Mouse (Mus musculus) midbrain, embryonic 13.5 days (tissue): ENCODE data around the gene 1810043G02Rik. TPM values are rescaled to one million over a fixed set of nuclear protein-coding genes. Genes with fewer than 3 reads are reported as not detected.
"Not testable (repeated sequence)": the region's sequence is repeated elsewhere in the genome, so short reads cannot be mapped to it uniquely, and the experiment has no call there.

Experiments used
- ATAC-seq: fragments of 200-750 bp; cut with Nextera tagmentation; 2 replicates; pipeline ENCODE4 v1.8.0; 2017; ENCODE audit warnings: mild to moderate bottlenecking, moderate TSS enrichment, moderate library complexity
- H3K27ac ChIP-seq: fragments of 300-500 bp; sonication (generic); 2 replicates; pipeline ENCODE4 v1.5.1; 2015; ENCODE audit warnings: inconsistent platforms, mild to moderate bottlenecking, moderate library complexity
- H3K27me3 ChIP-seq: fragments of 300-500 bp; sonication (generic); 2 replicates; pipeline ENCODE4 v1.6.1; 2015; ENCODE audit warnings: mild to moderate bottlenecking, inconsistent platforms
- H3K36me3 ChIP-seq: fragments of 300-500 bp; sonication (generic); 2 replicates; pipeline ENCODE4 v1.6.1; 2015; ENCODE audit warnings: mild to moderate bottlenecking, inconsistent platforms
- H3K4me1 ChIP-seq: fragments of 300-500 bp; sonication (generic); replicated peaks from 2 replicates; pipeline ENCODE4 v1.6.1; 2015; ENCODE audit warnings: inconsistent platforms
- H3K4me2 ChIP-seq: fragments of 300-500 bp; sonication (generic); replicated peaks from 2 replicates; pipeline ENCODE4 v1.6.1; 2015; ENCODE audit warnings: moderate library complexity, mild to moderate bottlenecking, inconsistent platforms
- H3K4me3 ChIP-seq: fragments of 300-500 bp; sonication (generic); replicated peaks from 2 replicates; pipeline ENCODE4 v1.5.1; 2015; ENCODE audit warnings: mild to moderate bottlenecking, inconsistent platforms
- H3K9ac ChIP-seq: fragments of 300-500 bp; sonication (generic); replicated peaks from 2 replicates; pipeline ENCODE4 v1.6.1; 2015; ENCODE audit warnings: mild to moderate bottlenecking, inconsistent platforms
- H3K9me3 ChIP-seq: fragments of 300-500 bp; sonication (generic); 2 replicates; pipeline ENCODE4 v1.6.1; 2016; ENCODE audit warnings: mild to moderate bottlenecking, inconsistent platforms
- WGBS: fragments of 180-500 bp; shearing (Covaris S2); methylation state at CpG from one replicate; pipeline ENCODE4 v1.1.7; 2015; 5-methylcytosine and 5-hydroxymethylcytosine counted together
- polyA plus RNA-seq: library from polyadenylated mRNA; unstranded; fragments of >200 nt; fragmentation: Nextera tagmentation; extraction: Ambion mirVana; gene quantifications from 2 replicates; pipeline ENCODE4 v1.2.1, GENCODE M21; 2015

Gene 1810043G02Rik
- polyA plus RNA-seq, 1 experiment from 2014 or later, result 36.8 TPM

DNA sequence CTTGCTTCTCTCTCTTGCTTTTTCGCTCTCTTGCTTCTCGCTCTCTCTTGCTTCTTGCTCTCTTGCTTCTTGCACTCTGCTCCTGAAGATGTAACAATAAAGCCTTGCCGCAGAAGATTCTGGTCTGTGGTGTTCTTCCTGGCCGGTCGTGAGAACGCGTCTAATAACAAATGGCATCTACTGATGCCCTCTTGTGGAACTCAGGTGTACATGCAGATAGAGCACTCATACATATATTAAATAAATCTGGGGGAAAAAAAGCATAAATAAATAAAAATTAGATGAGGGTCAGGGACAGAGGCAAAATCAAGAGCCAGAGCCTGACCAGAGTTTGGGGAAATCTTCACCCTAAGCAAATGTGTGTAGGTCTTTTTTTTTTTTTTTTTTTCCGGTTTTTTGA, 47.1 kb downstream of the 1810043G02Rik start:
- WGBS, result 63% methylated on average over 6 of the region's 8 CpGs
- not testable (repeated sequence) for H3K27me3 ChIP-seq, ATAC-seq, H3K27ac ChIP-seq, H3K36me3 ChIP-seq, H3K4me3 ChIP-seq, H3K9ac ChIP-seq, H3K9me3 ChIP-seq, H3K4me2 ChIP-seq, H3K4me1 ChIP-seq

DNA sequence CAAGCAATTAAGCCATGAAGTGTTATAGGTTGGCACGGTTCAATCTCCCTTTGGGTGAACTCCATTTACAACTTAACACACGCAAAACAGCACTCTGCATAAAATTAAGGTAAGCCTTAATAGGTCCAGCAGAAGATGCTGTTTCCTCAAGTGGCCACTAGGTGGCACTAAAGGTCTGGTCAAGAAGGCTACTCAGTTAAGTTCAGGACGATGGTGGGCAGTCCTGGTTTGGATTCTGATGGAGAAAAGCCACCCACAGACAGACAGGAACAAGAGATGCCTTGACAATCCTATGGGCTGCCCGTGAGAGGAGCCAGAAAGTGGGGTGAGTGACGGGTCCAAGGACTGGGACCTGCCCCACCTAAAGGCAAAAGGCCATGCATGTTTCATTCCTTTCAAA, 49.8 kb downstream of the 1810043G02Rik start:
- Histone ChIP-seq H3K4me2 (no peak overlapping the region), H3K4me1 (no peaks in the 10 kb centered on the region), H3K36me3 (no peaks in the 10 kb centered on the region), H3K27me3 (0 out of 2 replicates have a peak, but pooled peaks cover 3% of the 10 kb centered on the region), H3K9ac (no peak overlapping the region), H3K4me3 (no peak overlapping the region), H3K27ac (no peak overlapping the region), H3K9me3 (no peaks in the 10 kb centered on the region)
- 5% methylated on average over 5 of the region's 5 CpGs for WGBS
- ATAC-seq, result peak; percentile 85

DNA sequence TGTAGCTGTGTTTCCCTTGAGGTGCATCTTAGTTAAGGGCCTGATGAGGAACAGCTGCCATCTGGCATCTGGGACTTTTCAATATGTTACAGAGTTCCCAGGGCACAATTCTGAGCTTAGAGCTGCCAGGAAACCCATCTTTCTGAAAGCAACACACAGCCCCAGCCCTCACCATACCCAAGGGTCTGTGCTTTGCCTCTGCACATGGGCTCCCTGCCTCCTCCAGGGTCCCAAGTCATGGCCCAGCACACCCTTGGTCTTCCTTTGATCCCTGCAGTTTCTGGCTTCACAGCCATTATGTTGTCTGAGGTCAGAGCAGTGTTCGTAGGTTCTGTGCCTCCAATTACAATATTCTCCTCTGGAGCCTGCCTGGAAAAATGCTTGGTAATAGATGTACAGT, 50.8 kb downstream of the 1810043G02Rik start:
- Histone ChIP-seq H3K27me3 (0 out of 2 replicates have a peak, but pooled peaks cover 3% of the 10 kb centered on the region), H3K36me3 (no peaks in the 10 kb centered on the region), H3K4me3 (no peak overlapping the region), H3K9ac (no peak overlapping the region), H3K9me3 (no peaks in the 10 kb centered on the region), H3K4me1 (no peaks in the 10 kb centered on the region), H3K4me2 (no peak overlapping the region), H3K27ac (no peak overlapping the region)
- 93% methylated on average over 1 of the region's 1 CpGs for WGBS
- no peak for ATAC-seq

DNA sequence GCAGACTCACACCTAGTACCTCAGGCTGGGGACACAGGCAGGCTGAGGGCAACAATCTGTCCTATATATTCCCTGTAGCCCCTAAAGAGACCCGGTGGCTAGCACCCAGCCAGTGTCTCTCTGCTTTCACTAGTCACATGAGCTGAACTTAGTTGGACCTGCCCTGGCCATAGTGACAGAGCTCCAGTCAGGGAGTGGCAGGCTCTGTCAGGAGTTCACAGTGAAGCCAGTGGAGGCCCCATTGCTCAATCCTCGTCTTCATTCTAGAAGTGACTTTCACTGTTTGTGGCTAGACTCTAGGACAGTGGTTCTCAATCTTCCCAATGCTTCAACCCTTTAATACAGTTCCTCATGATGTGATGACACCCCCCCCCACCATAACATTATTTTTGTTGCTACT, 53.7 kb downstream of the 1810043G02Rik start:
- Histone ChIP-seq H3K36me3 (no peaks in the 10 kb centered on the region), H3K27me3 (0 out of 2 replicates have a peak, but pooled peaks cover under 1% of the 10 kb centered on the region), H3K27ac (no peak overlapping the region), H3K4me1 (no peaks in the 10 kb centered on the region), H3K9me3 (no peaks in the 10 kb centered on the region), H3K4me3 (no peak overlapping the region), H3K4me2 (no peak overlapping the region), H3K9ac (no peak overlapping the region)
- 82% methylated on average over 2 of the region's 2 CpGs for WGBS
- ATAC-seq, result no peak

Other genes with a start within 250 kb of the 1810043G02Rik start
- gene Gm18596, start 235.9 kb upstream of the 1810043G02Rik start, polyA plus RNA-seq, result not detected in 2 replicates
- gene Gm9736, start 227.2 kb upstream of the 1810043G02Rik start, polyA plus RNA-seq, result not detected in 2 replicates
- not detected in 2 replicates for gene Gm3233, start 218.8 kb upstream of the 1810043G02Rik start, polyA plus RNA-seq
- gene Gm3238, start 207.2 kb upstream of the 1810043G02Rik start, polyA plus RNA-seq, result not detected in 2 replicates
- not detected in 2 replicates for gene Gm7138, start 201.6 kb upstream of the 1810043G02Rik start, polyA plus RNA-seq
- not detected in 2 replicates for gene Gm3250, start 196.0 kb upstream of the 1810043G02Rik start, polyA plus RNA-seq
- not detected in 2 replicates for gene Gm7137, start 190.3 kb upstream of the 1810043G02Rik start, polyA plus RNA-seq
- not detected in 2 replicates for gene Gm9639, start 183.4 kb upstream of the 1810043G02Rik start, polyA plus RNA-seq
- not detected in 2 replicates for gene Gm19668, start 179.4 kb upstream of the 1810043G02Rik start, polyA plus RNA-seq
- gene Gm9507, start 166.7 kb upstream of the 1810043G02Rik start, polyA plus RNA-seq, result not detected in 2 replicates
- not detected in 2 replicates for gene Gm2696, start 163.8 kb upstream of the 1810043G02Rik start, polyA plus RNA-seq
- gene Krtap10-4, start 151.4 kb upstream of the 1810043G02Rik start, polyA plus RNA-seq, result not detected in 2 replicates
- gene Krtap10-10, start 142.6 kb upstream of the 1810043G02Rik start, polyA plus RNA-seq, result not detected in 2 replicates
- gene Gm36176, start 131.7 kb upstream of the 1810043G02Rik start, polyA plus RNA-seq, result not detected in 2 replicates
- gene Gm10318, start 125.7 kb upstream of the 1810043G02Rik start, polyA plus RNA-seq, result not detected in 2 replicates
- not detected in 2 replicates for gene Gm3285, start 116.5 kb upstream of the 1810043G02Rik start, polyA plus RNA-seq
- gene Lrrc3, start 76.0 kb upstream of the 1810043G02Rik start, polyA plus RNA-seq, result 9.8 and 10.3 TPM in 2 replicates
- gene Trpm2, start 8.0 kb upstream of the 1810043G02Rik start, polyA plus RNA-seq, result 2.7 and 3.3 TPM in 2 replicates
- 96.9 and 106 TPM in 2 replicates for gene Pfkl, start 31.6 kb downstream of the 1810043G02Rik start, polyA plus RNA-seq
- gene Dnmt3l, start 63.4 kb downstream of the 1810043G02Rik start, polyA plus RNA-seq, result not detected in 2 replicates
- gene Aire, start 65.1 kb downstream of the 1810043G02Rik start, polyA plus RNA-seq, result 0.10 and 0.24 TPM in 2 replicates
- 0.52 and 0.82 TPM in 2 replicates for gene Icosl, start 90.8 kb downstream of the 1810043G02Rik start, polyA plus RNA-seq
- 20.3 and 22.7 TPM in 2 replicates for gene D10Jhu81e, start 191.3 kb downstream of the 1810043G02Rik start, polyA plus RNA-seq
- gene Pwp2, start 206.6 kb downstream of the 1810043G02Rik start, polyA plus RNA-seq, result 16.8 and 18.1 TPM in 2 replicates